Mouse (Mus musculus) urinary bladder, postnatal 14 days (tissue): Measurements from ENCODE around the gene Elp4.

ENCODE experiments used
- DNase-seq: peaks from one replicate; pipeline ENCODE4 v3.0.0; 2021; ENCODE audit warnings: low spot score

Elp4 gene

DNA sequence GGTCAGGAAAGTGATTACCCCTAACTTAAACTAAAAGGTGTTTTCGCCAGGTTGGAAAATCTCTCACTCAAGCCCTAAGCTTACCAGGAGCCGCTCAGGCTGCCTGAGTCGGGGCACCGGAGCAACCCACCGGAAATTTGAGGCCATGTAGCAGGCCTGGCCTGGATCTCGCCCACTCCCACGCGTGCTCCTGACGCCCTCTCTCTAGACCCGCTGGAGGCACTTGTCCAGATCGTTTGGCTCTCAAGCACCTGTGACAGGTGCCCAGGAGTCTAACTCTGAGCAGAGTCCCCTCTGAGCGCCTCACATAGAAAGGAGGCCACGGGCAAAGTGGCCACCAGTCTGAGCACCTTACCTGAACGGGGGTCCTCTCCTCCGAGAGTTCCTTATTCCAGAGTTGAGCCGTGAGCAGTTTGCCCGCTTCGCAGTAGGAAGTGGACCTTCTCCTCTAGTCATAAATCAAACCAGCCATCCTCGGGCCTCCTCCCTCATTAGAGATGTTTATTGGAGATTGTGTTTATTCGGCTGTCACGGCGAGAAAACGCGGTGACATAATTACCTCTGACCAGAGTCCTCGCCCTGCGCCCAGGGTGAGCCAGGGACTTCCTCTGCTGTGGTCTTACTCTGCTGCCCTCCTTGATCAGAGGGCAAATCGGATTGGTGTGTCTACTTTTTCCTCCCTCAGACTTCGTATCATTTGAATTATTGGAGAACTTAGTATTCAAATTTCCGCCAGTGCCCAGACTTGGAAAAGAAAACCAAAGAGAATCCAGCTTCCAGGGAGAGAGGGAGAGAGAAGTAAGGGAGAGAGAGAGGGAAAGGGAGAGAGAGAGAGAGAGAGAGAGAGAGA is 234.3 kb downstream of the Elp4 start:
- DNase-seq: no peak

GRCm38 (mm10) chr2:105669371-105669861 is 234.9 kb downstream of the Elp4 start:
- no peak for DNase-seq

DNA sequence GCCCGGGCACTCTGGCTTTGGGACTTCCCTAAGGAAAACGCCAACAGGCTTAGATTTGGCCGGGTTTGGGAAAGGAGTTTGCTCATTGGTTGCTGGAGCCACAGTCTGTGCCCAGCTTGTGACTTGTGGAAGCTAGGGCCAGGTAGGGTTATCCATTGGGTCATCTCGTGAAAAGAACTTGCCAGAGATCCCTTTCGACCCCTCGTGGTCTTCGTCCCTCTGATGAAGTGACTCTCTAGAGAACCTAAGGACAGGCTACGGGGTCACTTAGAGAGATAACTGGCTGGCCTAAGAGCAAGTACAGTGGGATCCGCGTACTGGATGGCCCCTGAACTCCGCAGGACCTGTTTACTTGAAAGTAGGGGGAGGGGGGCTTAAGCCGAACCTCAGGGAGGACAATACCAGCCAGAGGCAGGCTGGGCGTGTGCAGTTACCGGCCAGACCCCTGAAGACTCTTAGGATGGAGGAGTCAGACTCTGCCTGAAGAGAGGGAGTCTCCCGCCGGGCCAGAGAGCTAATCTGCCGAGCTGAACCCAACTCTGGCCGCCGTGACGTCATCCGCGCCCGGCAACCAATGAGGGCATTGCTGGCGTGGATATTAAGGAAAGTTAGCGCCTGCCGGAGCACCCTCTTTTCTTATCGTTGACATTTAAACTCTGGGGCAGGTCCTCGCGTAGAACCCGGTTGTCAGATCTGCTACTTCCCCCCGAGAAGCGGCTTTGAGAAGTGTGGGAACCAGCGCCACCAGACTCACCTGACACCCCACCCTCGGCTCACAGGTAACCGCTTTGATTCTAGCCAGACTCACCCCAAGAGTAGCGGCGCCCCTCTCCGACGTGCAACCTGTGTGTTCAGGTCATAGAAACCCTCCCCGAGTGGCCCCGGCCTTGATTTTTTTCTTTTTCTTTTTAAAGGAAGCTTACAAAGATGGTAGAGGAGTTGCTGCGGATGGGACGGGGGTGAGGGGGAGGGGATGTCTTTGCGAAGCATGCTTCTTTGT is 235.8 kb downstream of the Elp4 start, which contains the start of gene Pax6:
Gene Pax6, plus strand, starts transcription at position 630 of the 1,000 bp plus-strand sequence.
- DNase-seq: no peak

DNA sequence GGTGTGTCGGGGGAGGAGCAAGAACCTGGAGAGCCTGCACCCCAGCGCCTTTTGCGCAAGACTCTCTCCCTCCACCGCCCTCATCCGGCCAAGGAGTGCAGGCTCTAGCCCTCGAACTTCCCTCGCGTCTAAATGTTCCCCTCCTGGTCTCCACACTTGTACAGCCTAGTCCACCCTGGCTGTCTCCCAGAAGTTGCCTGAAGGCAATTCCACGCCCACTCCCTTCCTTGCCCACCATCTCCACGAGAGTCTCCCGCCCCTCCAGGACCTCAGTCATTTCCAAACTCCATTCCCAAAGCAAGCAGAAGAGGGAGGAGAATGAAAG is 236.8 kb downstream of the Elp4 start:
- DNase-seq: no peak

DNA sequence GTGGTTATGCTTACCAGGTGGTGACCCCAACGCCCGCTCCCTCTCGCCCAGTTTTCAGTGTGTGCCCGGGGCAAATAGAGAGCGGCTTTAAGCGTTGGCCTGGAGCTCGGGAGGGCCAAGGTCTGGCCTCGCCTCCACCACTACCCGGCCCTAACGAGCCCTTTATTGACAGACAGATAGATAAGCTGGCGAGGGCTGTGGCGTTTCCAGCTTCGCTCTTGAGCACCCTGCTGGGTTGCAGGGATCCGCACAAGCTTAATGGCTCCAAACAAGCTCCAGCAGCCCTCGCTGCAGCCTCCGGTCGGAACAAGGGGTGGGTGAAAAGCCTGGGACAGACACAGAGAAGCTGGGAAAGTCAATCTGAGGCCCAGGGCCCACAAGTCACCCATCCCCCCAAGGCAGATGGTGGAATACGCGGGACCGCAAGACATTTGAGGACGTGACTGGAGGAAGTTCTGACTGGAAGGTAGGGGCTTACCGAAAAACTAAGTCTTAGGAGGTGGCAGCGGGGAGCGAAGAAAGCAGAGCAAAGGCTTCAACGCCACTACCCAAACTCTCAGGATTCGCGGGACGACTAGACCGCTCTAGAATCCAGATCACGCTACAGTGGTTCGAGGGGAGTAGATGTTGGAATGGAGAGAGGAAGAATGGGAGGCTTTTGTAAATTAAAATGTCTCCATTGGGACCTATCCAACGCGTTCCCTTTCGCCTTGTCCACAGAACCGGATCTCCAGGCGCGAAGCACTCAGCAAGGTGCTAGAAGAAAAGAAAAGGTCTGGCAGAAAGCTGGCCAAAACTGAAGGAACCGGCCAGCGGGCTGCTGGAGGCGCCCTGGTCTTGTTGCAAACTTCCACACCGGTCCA is 237.4 kb downstream of the Elp4 start:
- DNase-seq: no peak

- no peak for DNase-seq
These were observed 238.0 kb downstream of the Elp4 start for GRCm38 (mm10) chr2:105666331-105666730.

DNA sequence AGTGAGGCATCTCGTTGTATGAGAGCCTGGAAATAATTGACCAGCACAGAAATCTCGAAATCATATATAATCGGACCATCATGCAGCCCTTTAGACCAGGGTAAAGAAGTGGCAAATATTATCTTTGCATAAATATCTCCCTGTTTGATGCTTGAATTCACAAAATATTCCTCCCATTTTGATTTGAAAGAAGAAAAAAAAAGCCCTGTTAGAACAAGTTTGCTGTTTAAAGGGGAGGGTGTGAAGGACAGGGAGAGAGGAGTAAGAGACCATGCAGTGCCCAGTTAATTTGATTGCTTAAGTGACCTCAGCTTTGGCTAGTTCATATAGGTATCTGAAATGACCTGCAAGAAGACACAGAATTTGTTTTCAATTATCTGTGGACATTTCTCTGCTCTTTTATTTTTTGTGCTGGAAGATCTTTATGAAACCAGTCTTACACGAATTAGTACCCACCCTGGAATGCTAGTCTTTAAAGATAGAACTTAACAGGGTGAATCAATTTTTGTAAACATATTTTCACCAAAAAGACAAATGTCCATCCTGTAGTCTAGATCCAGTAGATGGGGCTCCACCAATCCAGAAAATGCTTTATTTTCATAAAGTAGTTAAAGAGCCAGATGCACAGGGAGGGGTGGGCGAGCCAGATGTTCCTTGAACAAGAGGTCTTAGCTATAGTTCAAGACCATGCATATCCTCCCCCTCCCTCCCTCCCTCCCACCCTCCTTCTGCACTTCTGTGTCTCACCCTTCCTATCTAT is 238.7 kb downstream of the Elp4 start:
- no peak for DNase-seq

GRCm38 (mm10) chr2:105664996-105665395 is 239.4 kb downstream of the Elp4 start:
- DNase-seq: no peak

DNA sequence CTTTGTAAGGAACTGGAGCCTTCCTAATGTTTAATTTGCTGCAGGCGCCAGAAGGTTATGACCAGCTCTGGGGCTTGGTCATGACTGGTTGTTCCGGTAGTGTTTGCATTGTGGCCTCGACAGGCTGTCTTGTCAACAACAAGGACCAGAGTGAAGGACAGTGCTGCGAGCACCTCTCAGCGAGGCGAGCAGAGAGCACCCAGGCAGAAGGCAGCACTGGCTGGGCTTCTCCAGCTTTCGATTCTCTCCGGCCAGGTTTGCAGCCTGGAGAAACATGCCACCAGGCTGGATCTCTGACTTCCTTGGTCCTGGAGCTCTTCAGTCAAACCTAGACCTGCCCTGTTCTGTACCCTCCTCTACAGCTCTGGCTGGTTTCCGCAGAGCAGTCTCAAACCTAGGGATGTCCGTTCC is 241.3 kb downstream of the Elp4 start:
- no peak for DNase-seq

DNA sequence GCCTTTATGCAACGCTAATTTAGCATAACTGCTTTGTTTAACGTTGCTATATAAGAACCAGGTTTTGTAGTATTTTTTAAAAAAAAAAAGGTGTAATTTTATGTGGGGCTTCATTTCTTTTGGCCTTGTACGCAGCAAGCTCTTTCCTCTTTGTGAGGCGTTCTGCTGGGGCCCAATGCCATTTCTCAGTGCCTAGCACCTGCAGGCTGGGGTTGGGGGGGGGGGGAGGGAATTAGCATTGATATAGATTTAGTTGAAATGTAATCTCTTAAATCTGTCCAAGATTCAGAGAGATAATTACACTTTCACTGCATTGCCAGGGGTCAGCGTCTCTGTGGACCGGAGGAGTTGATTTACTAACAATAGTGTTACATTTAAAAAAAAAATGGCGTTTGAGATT is 241.8 kb downstream of the Elp4 start:
- no peak for DNase-seq

DNA sequence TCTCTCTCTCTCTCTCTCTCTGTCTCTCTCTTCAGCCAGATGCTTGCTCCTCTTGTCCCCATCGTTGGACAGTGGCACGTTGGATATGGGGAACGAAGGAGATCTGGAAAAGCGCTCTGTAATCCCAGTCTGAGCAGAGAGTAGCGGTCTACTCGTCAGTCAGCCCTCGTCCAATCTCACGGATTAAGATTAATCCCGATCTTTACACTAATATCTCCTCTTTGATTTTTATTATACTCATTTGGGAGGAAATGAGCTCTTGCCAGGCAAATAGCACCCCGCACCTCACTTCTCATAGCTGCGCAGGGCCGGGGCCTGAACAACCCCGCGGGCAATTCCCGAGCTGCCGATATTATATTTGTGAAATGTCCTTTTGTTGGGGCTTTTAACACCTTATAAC is 242.2 kb downstream of the Elp4 start:
- no peak for DNase-seq

- DNase-seq: no peak
These were observed 242.7 kb downstream of the Elp4 start for GRCm38 (mm10) chr2:105661623-105662066.

DNA sequence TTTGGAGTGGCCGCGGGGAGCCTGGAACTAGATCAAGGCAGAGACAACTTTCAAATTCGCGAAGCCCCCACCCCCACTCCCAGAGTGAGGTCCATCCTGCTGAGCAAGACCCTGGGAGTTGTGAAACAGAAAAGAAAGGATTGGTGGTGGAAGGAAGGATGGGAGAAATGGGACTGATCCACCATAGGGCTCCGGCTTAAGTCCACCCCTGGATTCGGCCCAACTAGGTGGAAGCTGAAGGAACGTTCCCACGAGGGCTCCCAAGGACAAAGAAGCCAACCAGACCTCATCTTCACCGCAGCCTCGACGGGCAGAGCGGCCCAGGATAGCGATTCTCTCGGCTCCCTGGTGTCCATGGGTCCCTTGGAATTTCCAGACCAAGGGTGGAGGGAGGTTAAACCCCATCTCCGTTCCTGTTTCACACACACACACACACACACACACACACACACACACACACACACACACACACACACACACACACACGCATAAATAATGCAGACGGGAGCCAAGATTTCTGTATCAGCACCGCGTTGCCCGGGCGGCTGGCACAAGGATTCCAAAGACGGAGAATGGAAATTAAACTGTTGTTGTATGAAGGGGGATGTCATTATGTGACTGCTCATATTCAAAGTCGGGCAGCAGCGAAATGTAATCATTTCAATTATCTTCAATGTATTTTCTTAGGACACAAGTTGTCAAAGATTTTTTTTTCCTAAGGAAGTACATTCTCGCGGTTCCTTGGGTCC is 243.3 kb downstream of the Elp4 start:
- no peak for DNase-seq

DNA sequence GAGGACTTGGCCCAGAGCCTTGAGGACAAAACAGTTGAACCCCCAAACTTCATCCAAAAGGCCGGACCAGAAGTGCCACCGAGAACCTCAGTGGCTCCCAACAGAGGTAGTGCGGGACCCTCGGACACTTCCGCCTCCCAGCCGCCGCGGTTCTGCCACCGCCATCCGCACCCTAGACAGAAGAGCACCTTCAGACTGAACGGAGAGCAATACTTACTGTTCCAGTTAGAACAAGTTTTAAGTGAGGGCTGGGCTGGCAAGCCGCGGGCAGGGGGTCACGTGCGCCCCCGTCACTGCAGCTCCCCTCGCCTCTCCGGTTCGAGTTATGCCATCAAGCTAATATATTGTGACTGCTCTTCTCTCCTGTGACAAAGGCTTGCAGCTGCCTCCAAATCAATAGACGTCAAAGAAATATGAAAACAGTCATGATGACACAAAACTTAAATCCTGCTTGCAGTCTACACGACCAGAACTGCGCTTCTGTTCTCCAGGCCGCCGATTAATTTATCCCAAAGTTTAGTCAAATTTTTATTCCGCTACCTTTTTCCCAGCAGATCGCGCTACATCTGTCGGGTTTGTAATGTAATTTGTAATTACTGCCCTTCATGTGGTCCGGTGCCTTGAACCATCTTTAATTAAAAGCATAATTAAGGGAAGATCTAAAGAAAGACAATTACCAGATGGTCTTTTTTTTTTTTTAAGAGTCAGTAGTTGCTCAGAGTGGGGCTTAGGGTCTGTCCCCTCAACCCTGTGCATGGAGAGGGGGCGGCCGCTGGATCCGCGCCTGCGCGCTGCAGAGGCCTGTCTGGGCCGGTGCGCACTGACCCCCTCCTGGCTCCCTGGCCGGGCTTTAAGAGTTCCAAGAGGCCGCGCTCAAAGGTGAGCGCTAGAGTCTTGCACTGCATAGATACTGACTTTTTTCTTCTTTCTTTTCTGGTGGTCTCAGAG is 244.2 kb downstream of the Elp4 start:
- DNase-seq: no peak

GRCm38 (mm10) chr2:105659350-105659749 is 245.0 kb downstream of the Elp4 start:
- no peak for DNase-seq

- no peak for DNase-seq
These were observed 247.9 kb downstream of the Elp4 start for GRCm38 (mm10) chr2:105656456-105656855.
